Comparison of ENCODE assay signal across 8 mouse cellular contexts in genomic region chr2:163300069-163301060, GRCm38 (mm10).
A peak's percentile ranks its signal among the peaks of the same experiment; 100 is the strongest.
DNase-seq lines count a peak whose midpoint lies in the region; ATAC-seq and TF ChIP-seq lines count a peak whose summit lies in the region.

No protein-coding gene starts in this region.

- H3K27me3 ChIP-seq in lung, embryonic 14.5 days (ENCODE audit: insufficient read depth, low read length): no peaks in the 10 kb centered on the region
- peaks cover 24% of the 10 kb centered on the region for H3K27me3 ChIP-seq in neural tube, embryonic 14.5 days (ENCODE audit: control insufficient read depth, insufficient read depth, low read length)
- H3K27me3 ChIP-seq in liver, embryonic 11.5 days (replicated peaks; ENCODE audit: control insufficient read depth, insufficient read depth, low read length): no peaks in the 10 kb centered on the region; the same call in none of the 2 replicates

- H3K4me2 ChIP-seq in lung, embryonic 14.5 days: no peak overlapping the region
- H3K4me2 ChIP-seq in neural tube, embryonic 14.5 days (ENCODE audit: low read depth, low read length): no peak overlapping the region
- H3K4me2 ChIP-seq in liver, embryonic 11.5 days: no peak overlapping the region

- DNase-seq in adrenal gland, postnatal 36 days: peak; percentile 8 to 18
- no peak for DNase-seq in adrenal gland, adult 2 months
- peak; percentile 17 for DNase-seq in lung, embryonic 14.5 days
- DNase-seq in lung, adult 2 months: no peak
- DNase-seq in kidney, postnatal 25 days: peak; percentile 14 to 58
- DNase-seq in liver, embryonic 11.5 days (ENCODE audit: low spot score): no peak
- DNase-seq in left cerebral cortex, adult 9 months (ENCODE audit: low spot score in 2 of 2): no peak

- WGBS in lung, embryonic 14.5 days: 54% methylated on average over 14 of the region's 14 CpGs
- WGBS in lung, adult 2 months: 65% methylated on average over 14 of the region's 14 CpGs
- WGBS in neural tube, embryonic 14.5 days: 21% methylated on average over 14 of the region's 14 CpGs
- 59% methylated on average over 14 of the region's 14 CpGs for WGBS in liver, embryonic 11.5 days

- H3K36me3 ChIP-seq in lung, embryonic 14.5 days (ENCODE audit: insufficient read depth): no peaks in the 10 kb centered on the region
- no peaks in the 10 kb centered on the region for H3K36me3 ChIP-seq in neural tube, embryonic 14.5 days (ENCODE audit: control insufficient read depth, insufficient read depth, low read length)
- no peaks in the 10 kb centered on the region for H3K36me3 ChIP-seq in liver, embryonic 11.5 days (ENCODE audit: control insufficient read depth, insufficient read depth, low read length)

- H3K9me3 ChIP-seq in lung, embryonic 14.5 days (ENCODE audit: low read depth, low read length): no peaks in the 10 kb centered on the region
- no peaks in the 10 kb centered on the region for H3K9me3 ChIP-seq in neural tube, embryonic 14.5 days (ENCODE audit: control insufficient read depth, low read length)
- no peaks in the 10 kb centered on the region for H3K9me3 ChIP-seq in liver, embryonic 11.5 days (ENCODE audit: control insufficient read depth, low read length)

- H3K4me1 ChIP-seq in lung, embryonic 14.5 days (ENCODE audit: insufficient read depth): no peaks in the 10 kb centered on the region
- H3K4me1 ChIP-seq in lung, adult 2 months (ENCODE audit: control insufficient read depth, insufficient read depth, low read length): no peaks in the 10 kb centered on the region
- H3K4me1 ChIP-seq in neural tube, embryonic 14.5 days (ENCODE audit: control insufficient read depth, insufficient read depth, low read length): peaks cover 27% of the 10 kb centered on the region
- H3K4me1 ChIP-seq in liver, embryonic 11.5 days (replicated peaks; ENCODE audit: control insufficient read depth, insufficient read depth, low read length): no peaks in the 10 kb centered on the region

- TF ChIP-seq CTCF in lung, embryonic 14.5 days (IDR thresholded peaks at IDR 0.05; ENCODE audit: low read depth): no peak
- TF ChIP-seq CTCF in lung, adult 2 months (IDR thresholded peaks at IDR 0.05; ENCODE audit: insufficient read depth, low read length): no peak

- H3K4me3 ChIP-seq in lung, embryonic 14.5 days (ENCODE audit: low read depth, low read length): no peak overlapping the region
- no peak overlapping the region for H3K4me3 ChIP-seq in lung, adult 2 months (replicated peaks; ENCODE audit: extremely low read depth, low read depth, low read length)
- H3K4me3 ChIP-seq in neural tube, embryonic 14.5 days (ENCODE audit: low read depth, low read length): no peak overlapping the region
- no peak overlapping the region for H3K4me3 ChIP-seq in liver, embryonic 11.5 days (ENCODE audit: low read depth, low read length)

- H3K9ac ChIP-seq in lung, embryonic 14.5 days: no peak overlapping the region
- no peak overlapping the region for H3K9ac ChIP-seq in neural tube, embryonic 14.5 days (replicated peaks; ENCODE audit: low read depth, low read length)
- no peak overlapping the region for H3K9ac ChIP-seq in liver, embryonic 11.5 days (ENCODE audit: low read depth, low read length)

- H3K27ac ChIP-seq in lung, embryonic 14.5 days (ENCODE audit: low read depth): no peak overlapping the region
- peak overlapping the region; percentile 31; the same call in 1 of the 2 replicates for H3K27ac ChIP-seq in neural tube, embryonic 14.5 days (ENCODE audit: low read depth, low read length)
- no peak overlapping the region for H3K27ac ChIP-seq in liver, embryonic 11.5 days (ENCODE audit: low read depth, low read length)

- ATAC-seq in lung, embryonic 14.5 days (ENCODE audit: insufficient read depth): no peak
- ATAC-seq in neural tube, embryonic 14.5 days (ENCODE audit: low read depth): peak; percentile 70
- ATAC-seq in liver, embryonic 11.5 days (replicated peaks; ENCODE audit: low FRiP score): no peak

- TF ChIP-seq POLR2A in lung, adult 2 months (IDR thresholded peaks at IDR 0.05; ENCODE audit: borderline replicate concordance, extremely low read depth, low read depth, low read length): no peak

Comparison
In these comparisons a context has a peak if more than half of its experiments do, and no peak if none do; other contexts are left out.
1. DNase-seq: peak in adrenal gland, postnatal 36 days (2 of 2), lung, embryonic 14.5 days (single experiment) and kidney, postnatal 25 days (2 of 2); none in adrenal gland, adult 2 months (single experiment), lung, adult 2 months (single experiment), liver, embryonic 11.5 days (single experiment) and left cerebral cortex, adult 9 months (0 of 2).